Mouse (Mus musculus) mouse trophoblast stem cell (cell line): ENCODE measurements around the gene Klhl33.

ENCODE experiments used
- in situ Hi-C, 2 experiments: fragments of 300-500 bp; cut with MseI, MboI; formaldehyde crosslinking; loops; 2 replicates in 1 of 2; 3 replicates in 1 of 2; pipeline ENCODE4 v1.15.1; 2025

The Klhl33 gene

DNA sequence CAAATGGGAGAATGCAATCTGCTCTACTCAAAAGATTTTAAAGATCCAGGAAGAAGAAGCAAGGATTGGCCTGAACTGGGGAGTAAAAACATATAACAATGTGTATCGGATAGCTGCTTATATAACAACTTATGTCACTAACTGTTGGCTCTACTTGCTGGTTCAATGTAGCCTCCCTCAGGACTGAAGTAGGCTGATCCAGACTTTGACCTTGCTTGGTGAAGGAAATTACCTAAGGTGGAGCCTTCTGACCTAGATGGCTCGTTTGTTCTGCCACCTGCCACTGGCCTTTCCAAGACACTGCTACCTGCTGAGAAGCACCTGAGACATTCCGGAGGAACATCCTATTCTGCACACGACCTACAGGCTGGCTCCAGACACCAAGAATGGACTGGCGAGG, 41.5 kb downstream of the Klhl33 start:
- in situ Hi-C loops = no loop called here
